Mouse (Mus musculus) heart, adult 2 months (tissue): ENCODE results near the gene Htr6.

Experiments used
- CTCF ChIP-seq: fragments of 200-600 bp; IDR thresholded peaks from 2 replicates; pipeline ENCODE4 v1.8.1; 2022; ENCODE audit warnings: antibody characterized with exemption, mild to moderate bottlenecking, moderate library complexity
- EP300 ChIP-seq: fragments of 200-500 bp; IDR thresholded peaks from 2 replicates; pipeline ENCODE4 v1.6.1; 2011; ENCODE audit warnings: low read depth, low read length, control low read depth; ENCODE audit not compliant: insufficient read depth
- POLR2A ChIP-seq: fragments of 200-500 bp; IDR thresholded peaks from 2 replicates; pipeline ENCODE4 v1.6.1; 2011; ENCODE audit warnings: mild to moderate bottlenecking, low read depth, low read length, control low read depth; ENCODE audit not compliant: insufficient read depth

GRCm38 (mm10) chr4:139079439-139079838, 4.1 kb upstream of the Htr6 start:
- TF ChIP-seq CTCF (no peak), EP300 (no peak), POLR2A (no peak)
